Mouse (Mus musculus) limb, embryonic 10.5 days (tissue): ENCODE data around the gene Dnmt3a. TPM values are rescaled to one million over a fixed set of nuclear protein-coding genes. Genes with fewer than 3 reads are reported as not detected.

ENCODE experiments used
- DNase-seq: peaks from one replicate; pipeline ENCODE4 v3.0.0-alpha.2; 2017; ENCODE audit warnings: low spot score
- H3K27ac ChIP-seq: fragments of 300-500 bp; sonication (generic); 2 replicates; pipeline ENCODE4 v1.5.1; 2016; ENCODE audit warnings: mild to moderate bottlenecking
- H3K27me3 ChIP-seq: fragments of 300-500 bp; sonication (generic); 2 replicates; pipeline ENCODE4 v1.6.1; 2016; ENCODE audit warnings: low read depth, mild to moderate bottlenecking; ENCODE audit not compliant: poor library complexity, severe bottlenecking
- H3K36me3 ChIP-seq: fragments of 300-500 bp; sonication (generic); 2 replicates; pipeline ENCODE4 v1.6.1; 2016; ENCODE audit warnings: mild to moderate bottlenecking, moderate library complexity
- H3K4me1 ChIP-seq: fragments of 300-500 bp; sonication (generic); 2 replicates; pipeline ENCODE4 v1.6.1; 2016
- H3K4me3 ChIP-seq: fragments of 300-500 bp; sonication (generic); 2 replicates; pipeline ENCODE4 v1.5.1; 2016; ENCODE audit warnings: mild to moderate bottlenecking, moderate library complexity
- H3K9me3 ChIP-seq: fragments of 300-500 bp; sonication (generic); replicated peaks from 2 replicates; pipeline ENCODE4 v1.6.1; 2016; ENCODE audit warnings: mild to moderate bottlenecking
- WGBS: fragments of 180-500 bp; shearing (Covaris S2); methylation state at CpG from one replicate; pipeline ENCODE4 v1.1.7; 2016; 5-methylcytosine and 5-hydroxymethylcytosine counted together
- polyA plus RNA-seq: library from polyadenylated mRNA; unstranded; fragments of >200 nt; fragmentation: Nextera tagmentation; extraction: Ambion mirVana; gene quantifications from 2 replicates; pipeline ENCODE4 v1.2.1, GENCODE M21; 2016

Dnmt3a gene
- polyA plus RNA-seq, 1 experiment from 2014 or later = 298 TPM

DNA sequence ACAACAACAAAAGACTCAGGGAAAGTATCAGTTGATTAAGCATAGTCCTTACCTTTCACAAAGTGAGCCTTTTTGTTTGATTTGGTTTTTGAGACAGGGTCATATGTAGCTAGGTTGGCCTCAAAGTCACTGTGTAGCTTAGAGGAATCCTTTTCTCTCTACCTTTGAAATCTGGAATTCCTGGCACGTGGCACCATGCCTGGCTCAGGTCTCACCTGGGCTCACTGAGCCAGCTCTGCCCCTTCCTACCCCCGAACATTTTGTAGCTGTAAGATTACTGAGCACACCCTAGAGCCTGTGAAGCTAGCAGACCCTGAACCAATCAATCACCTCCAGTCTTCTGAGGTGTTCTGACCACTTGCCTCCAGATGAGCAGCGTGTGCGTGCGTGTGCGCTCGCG is 58.4 kb downstream of the Dnmt3a start:
- H3K9me3 ChIP-seq = no peaks in the 10 kb centered on the region
- DNase-seq = no peak
- H3K4me3 ChIP-seq = no peak overlapping the region
- 93% methylated on average over 8 of the region's 8 CpGs for WGBS
- peaks cover 6% of the 10 kb centered on the region; the same call in 1 of the 2 replicates for H3K27me3 ChIP-seq
- H3K36me3 ChIP-seq = peaks cover 43% of the 10 kb centered on the region
- no peak overlapping the region for H3K27ac ChIP-seq
- peaks cover 10% of the 10 kb centered on the region for H3K4me1 ChIP-seq

DNA sequence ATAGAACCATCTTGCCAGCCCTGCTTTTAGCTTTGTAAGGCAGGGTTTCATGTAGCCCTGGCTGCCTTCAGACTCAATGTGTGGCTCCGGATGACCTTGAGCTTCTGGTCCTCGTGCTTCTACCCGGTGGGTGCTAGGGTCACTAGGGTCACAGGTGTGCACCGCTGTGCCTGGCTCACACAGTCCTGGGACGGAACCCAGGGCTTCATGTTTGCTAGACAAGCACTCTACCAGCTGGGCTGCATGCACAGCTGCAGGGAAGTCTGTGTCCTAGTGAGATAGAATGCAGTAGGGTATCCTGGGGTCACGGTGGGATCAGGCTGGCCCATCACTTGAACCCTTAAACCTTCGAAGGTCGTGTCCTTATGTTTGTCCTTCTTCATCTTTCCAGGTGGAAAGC is 59.8 kb downstream of the Dnmt3a start:
- Histone ChIP-seq H3K4me1 (peaks cover 7% of the 10 kb centered on the region), H3K9me3 (no peaks in the 10 kb centered on the region), H3K4me3 (no peak overlapping the region), H3K36me3 (peaks cover 42% of the 10 kb centered on the region), H3K27ac (no peak overlapping the region), H3K27me3 (peaks cover 9% of the 10 kb centered on the region; the same call in 1 of the 2 replicates)
- 90% methylated on average over 8 of the region's 8 CpGs for WGBS
- no peak for DNase-seq

DNA sequence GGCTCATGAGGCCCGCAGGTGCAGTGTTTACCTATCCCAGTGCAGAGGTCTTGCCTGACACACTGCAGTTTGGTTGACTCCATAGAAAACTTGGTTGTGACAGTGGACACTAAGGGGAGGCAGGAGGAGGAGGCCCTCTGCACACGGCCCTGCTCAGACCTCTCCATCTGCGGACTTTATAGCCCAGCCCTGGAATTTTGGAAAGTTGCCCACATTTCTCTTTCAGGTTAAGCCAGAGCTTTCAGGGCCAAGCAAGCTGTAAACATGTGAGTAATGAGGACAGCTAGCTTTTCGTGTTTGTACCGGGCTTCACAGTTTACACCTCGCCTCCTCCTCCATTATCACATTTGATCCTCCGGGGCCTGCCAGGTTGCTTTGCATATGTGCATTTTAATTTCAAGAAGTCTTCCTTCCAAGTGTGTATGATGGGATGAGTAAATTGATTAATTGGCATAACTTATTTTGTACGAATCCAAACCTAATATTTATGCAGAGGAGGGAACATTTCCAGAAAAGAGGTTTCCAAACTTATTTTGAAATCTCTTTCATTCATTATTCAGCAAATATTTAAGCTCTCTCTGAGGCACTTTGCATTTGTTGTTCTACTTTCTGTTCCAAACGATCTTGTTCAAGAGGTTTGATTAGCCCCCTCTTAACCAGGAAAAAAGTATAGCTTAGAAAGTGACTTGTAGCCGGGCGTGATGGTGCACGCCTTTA is 61.0 kb downstream of the Dnmt3a start:
- Histone ChIP-seq H3K36me3 (peaks cover 36% of the 10 kb centered on the region), H3K27me3 (peaks cover 9% of the 10 kb centered on the region; the same call in 1 of the 2 replicates), H3K4me1 (peaks cover 19% of the 10 kb centered on the region), H3K4me3 (no peak overlapping the region), H3K27ac (no peak overlapping the region), H3K9me3 (no peaks in the 10 kb centered on the region)
- DNase-seq = no peak
- 80% methylated on average over 12 of the region's 12 CpGs for WGBS

DNA sequence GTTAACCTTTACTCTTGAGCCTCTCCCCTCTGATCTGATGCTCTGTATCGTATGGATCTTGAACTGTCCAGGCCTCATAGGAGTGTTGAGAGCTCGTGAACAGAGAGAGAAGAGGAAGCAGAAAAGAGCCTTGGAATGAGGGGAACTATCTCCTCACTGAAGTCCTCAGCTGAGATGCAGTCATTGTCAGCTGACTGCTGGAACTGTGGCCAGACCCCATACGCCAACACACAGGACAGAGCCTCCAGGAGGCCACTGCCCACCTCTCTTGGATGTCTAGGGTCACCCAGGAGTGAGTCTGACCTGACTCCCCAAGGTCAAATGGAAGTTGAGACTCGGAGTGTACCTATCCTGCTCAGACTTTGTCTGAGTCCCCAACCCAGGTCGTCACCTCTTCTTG is 62.3 kb downstream of the Dnmt3a start:
- Histone ChIP-seq H3K4me3 (no peak overlapping the region), H3K27me3 (peaks cover 9% of the 10 kb centered on the region; the same call in 1 of the 2 replicates), H3K36me3 (peaks cover 37% of the 10 kb centered on the region), H3K9me3 (no peaks in the 10 kb centered on the region), H3K4me1 (peaks cover 32% of the 10 kb centered on the region), H3K27ac (no peak overlapping the region)
- 81% methylated on average over 5 of the region's 5 CpGs for whole genome bisulfite sequencing
- no peak for DNase-seq

DNA sequence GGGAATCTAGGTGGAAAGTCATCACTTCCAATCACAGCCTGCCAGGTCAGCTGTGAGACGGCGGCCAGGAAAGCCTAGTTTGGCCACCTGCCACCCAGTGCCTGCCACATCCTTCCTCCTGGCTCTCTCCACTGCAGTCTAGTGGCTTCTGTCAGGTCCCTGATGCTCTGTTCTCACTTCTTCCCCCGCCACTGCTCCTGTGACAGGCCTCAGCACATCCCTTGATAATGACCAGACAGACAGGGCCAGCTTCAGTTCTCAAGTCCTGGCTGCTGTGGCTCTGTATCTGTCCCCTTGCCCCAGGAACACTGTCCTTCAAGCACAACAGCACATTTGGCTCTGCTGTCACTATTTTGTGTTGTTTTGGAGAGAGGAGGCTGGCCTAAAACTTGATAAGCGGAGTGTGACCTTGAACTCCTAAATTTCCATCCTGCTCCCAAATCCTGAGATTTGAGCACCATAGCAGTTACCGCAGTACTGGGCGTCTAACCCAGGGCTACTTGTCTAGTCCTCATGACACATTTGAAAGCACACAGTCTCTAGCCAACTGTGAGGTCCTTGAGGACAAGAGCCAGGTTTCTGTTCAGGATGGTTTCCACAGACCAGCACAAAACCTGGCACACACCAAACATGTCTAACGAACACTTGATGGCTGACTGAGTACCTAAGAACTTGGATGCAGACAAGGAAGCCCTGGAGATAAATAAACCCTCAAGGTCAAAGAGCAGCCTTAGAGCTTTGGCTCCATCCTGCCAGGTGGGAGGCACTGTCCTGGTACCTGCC is 63.1 kb downstream of the Dnmt3a start:
- Histone ChIP-seq H3K9me3 (no peaks in the 10 kb centered on the region), H3K4me3 (no peak overlapping the region), H3K27me3 (peaks cover 9% of the 10 kb centered on the region; the same call in 1 of the 2 replicates), H3K36me3 (peaks cover 45% of the 10 kb centered on the region), H3K27ac (no peak overlapping the region), H3K4me1 (peaks cover 34% of the 10 kb centered on the region)
- 83% methylated on average over 7 of the region's 7 CpGs for WGBS
- DNase-seq = no peak

DNA sequence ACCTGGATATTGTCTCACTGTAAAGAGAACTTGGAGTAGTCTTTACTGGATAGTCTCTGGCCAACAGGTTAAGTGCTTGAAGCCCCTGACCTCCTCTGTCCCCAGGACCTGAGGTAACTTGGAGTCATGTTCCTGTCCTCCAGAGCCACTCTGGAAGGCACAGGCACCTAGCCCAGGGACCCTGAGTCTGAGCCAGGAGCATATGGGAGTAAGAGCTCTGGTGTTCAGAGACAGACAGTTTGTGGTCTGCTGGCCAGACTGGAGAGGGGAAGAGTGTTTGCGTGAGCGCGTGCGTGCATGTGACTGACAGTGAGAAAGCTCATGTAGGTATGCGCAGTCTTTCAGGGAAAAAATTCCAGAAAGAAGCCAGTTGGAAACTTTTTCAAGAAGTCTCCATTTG is 64.2 kb downstream of the Dnmt3a start:
- Histone ChIP-seq H3K9me3 (no peaks in the 10 kb centered on the region), H3K4me1 (peaks cover 41% of the 10 kb centered on the region), H3K27me3 (peaks cover 9% of the 10 kb centered on the region; the same call in 1 of the 2 replicates), H3K36me3 (peaks cover 51% of the 10 kb centered on the region), H3K4me3 (no peak overlapping the region), H3K27ac (no peak overlapping the region)
- DNase-seq = no peak
- 94% methylated on average over 5 of the region's 5 CpGs for WGBS

DNA sequence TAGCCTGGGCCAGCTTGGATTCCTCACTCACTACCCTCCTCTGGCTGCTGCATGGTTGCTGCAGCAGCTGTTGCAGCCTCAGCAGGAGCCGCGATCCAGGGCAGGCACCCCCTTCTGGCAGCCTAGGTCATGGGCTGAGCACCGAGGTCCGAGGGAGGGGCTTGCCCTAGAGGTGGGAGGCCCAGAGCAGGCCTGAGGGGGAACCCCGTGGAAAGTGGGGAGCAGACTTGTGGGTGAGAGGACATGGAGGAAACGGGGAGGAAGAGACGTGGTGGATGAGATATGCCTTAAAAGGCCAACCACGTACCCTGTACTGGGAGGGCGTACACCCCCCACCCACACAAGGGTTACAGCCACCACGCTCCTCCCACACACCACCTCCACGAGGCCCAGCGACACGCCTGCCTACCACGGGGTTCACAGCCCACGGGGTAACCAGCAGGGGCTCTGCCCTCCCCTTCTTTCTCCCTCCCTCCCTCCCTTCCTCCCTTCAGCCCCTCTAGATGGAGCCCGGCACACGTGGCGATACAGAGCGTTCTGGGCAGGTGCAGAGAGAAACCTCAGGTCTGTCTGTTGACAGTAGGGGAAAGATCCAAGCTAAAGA is 65.2 kb downstream of the Dnmt3a start:
- 12% methylated on average over 19 of the region's 19 CpGs for WGBS
- Histone ChIP-seq H3K4me1 (peaks cover 41% of the 10 kb centered on the region), H3K27me3 (peaks cover 9% of the 10 kb centered on the region; the same call in 1 of the 2 replicates), H3K4me3 (peak overlapping the region; percentile 33), H3K36me3 (peaks cover 43% of the 10 kb centered on the region), H3K9me3 (no peaks in the 10 kb centered on the region), H3K27ac (peak overlapping the region; percentile 74)
- DNase-seq = peak; percentile 66

DNA sequence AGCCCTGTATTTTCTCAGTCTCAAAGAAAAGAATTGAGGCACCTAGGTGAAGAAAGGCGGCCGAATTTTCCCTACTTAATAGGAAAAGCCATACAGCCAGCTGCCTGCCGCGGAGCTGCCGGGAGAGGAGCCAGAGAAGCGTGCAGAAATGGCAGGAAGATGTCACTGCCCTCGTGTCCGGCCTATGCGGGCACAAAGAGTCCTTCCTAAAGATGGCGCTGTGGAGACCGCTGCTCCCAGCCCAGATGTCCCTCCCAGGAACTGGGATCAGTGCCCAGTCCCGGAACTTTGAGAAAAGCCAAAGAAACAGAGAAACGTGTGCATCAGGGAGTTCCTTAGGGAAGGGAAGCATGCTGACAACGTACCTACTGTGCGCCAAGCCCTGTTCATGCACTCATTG is 65.8 kb downstream of the Dnmt3a start:
- Histone ChIP-seq H3K27ac (peak overlapping the region; percentile 74), H3K36me3 (peaks cover 43% of the 10 kb centered on the region), H3K27me3 (peaks cover 9% of the 10 kb centered on the region; the same call in 1 of the 2 replicates), H3K4me1 (peaks cover 41% of the 10 kb centered on the region), H3K9me3 (no peaks in the 10 kb centered on the region), H3K4me3 (no peak overlapping the region)
- no peak for DNase-seq
- 26% methylated on average over 15 of the region's 15 CpGs for WGBS

DNA sequence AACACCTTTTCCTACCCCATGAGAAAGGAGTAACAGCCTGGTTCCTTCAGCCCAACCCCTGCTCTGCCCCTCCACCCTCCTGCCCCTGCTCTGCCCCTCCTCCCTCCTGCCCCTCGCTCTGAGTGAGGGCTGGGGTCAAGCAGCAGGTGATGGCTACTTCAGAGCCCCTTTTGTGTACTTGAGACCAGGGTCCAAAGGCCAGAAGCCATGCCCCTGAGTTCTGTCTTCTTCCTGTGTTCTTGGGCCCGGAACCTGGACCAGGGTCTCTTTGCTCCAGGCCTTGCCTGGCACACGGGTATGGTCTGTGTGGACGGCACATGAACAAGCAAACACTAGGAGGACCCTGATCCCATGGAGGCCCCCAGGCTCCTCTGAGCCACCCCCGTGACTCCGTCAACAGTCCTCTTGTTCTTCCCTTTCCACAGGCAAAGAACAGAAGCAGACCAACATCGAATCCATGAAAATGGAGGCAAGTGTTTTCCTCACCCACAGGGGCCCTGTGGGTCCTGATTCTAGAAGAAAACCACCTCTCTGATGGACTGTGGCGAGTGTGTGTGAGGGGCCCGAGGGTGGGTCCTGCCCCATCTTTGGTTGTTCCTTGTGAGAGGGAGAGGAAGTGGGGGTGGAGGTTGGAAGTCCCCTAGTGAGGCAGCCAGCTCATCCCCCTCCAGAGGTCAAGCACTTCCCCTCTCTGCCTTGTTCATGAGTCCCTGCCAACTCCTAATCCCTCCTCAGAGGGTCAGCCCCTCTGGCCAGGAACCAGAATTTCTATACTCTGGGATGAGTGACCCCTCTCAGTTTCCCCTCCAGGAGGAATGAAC is 66.8 kb downstream of the Dnmt3a start:
- Histone ChIP-seq H3K27ac (peak overlapping the region; percentile 74), H3K4me1 (peaks cover 41% of the 10 kb centered on the region), H3K4me3 (no peak overlapping the region), H3K9me3 (no peaks in the 10 kb centered on the region), H3K27me3 (peaks cover 9% of the 10 kb centered on the region; the same call in 1 of the 2 replicates), H3K36me3 (peaks cover 50% of the 10 kb centered on the region)
- 72% methylated on average over 9 of the region's 9 CpGs for WGBS
- no peak for DNase-seq

DNA sequence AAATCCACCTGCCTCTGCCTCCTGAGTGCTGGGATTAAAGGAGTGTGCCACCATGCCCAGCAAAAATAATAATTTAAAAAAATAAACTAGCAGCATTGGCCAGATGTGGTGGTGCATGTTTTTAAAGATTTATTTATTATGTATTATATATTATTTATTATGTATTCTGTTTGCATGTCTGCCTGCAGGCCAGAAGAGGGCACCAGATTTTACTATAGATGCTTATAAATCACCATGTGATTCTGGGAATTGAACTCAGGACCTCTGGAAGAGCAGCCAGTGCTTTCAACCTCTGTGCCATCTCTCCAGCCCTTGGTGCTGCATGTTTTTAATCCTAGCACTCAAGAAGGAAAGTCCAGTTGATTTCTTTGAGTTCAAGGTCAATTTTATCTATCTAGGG is 69.7 kb downstream of the Dnmt3a start:
- peaks cover 40% of the 10 kb centered on the region for H3K4me1 ChIP-seq
- no peaks in the 10 kb centered on the region for H3K27me3 ChIP-seq
- DNase-seq = no peak
- H3K9me3 ChIP-seq = no peaks in the 10 kb centered on the region
- H3K36me3 ChIP-seq = peaks cover 38% of the 10 kb centered on the region
- H3K27ac ChIP-seq = no peak overlapping the region
- no peak overlapping the region for H3K4me3 ChIP-seq

DNA sequence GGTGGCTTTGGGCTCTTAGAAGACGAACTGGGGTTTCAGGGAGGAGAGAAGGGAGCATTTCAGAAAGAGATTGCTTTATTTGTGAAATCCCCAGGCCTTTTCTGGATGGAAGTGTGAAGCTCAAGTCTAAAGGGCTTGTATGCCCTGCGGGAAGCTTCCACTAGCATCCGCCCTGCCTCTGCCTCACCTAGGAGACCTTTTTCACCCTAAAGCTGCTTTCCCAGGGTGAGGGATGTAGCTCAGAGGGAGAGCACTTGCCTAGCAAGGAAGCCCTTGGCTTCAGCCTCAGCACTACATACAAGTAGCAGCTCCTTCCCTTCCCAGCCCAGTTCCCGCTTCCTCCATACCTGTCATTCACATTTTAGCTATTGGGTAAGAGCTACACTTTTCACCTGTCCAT is 71.6 kb downstream of the Dnmt3a start:
- no peak overlapping the region for H3K27ac ChIP-seq
- H3K9me3 ChIP-seq = no peaks in the 10 kb centered on the region
- DNase-seq = no peak
- H3K27me3 ChIP-seq = no peaks in the 10 kb centered on the region
- no peak overlapping the region for H3K4me3 ChIP-seq
- peaks cover 45% of the 10 kb centered on the region for H3K36me3 ChIP-seq
- 76% methylated on average over 4 of the region's 4 CpGs for WGBS
- H3K4me1 ChIP-seq = peaks cover 23% of the 10 kb centered on the region

DNA sequence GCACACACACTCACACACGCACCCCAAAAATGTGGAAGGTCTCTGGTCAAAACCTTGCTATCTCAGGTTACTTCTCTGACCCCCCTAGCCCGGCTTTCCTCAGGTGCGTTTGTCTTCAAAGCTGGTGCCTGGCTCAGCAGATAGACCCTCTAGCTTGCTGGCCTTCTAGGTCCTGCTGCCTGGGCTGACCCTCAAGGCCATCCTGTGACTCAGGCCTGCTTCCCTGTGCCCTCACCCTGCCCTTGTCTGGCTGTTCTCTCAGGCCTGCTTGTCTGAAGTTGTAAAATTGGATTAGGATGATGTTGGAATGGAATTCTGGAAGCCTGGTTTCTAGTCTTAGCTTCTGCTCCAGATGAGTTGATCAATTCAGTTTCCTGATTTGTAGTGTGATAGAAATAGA is 75.7 kb downstream of the Dnmt3a start:
- no peak for DNase-seq
- Histone ChIP-seq H3K36me3 (peaks cover 26% of the 10 kb centered on the region), H3K27me3 (no peaks in the 10 kb centered on the region), H3K4me1 (peaks cover 40% of the 10 kb centered on the region), H3K9me3 (no peaks in the 10 kb centered on the region), H3K4me3 (no peak overlapping the region), H3K27ac (no peak overlapping the region)
- 80% methylated on average over 3 of the region's 3 CpGs for WGBS
